Mouse (Mus musculus) forebrain, embryonic 15.5 days (tissue): Measurements from ENCODE around the gene Sort1. TPM values are rescaled to one million over a fixed set of nuclear protein-coding genes. Genes with fewer than 3 reads are reported as not detected.

Experiments
- ATAC-seq: fragments of 200-750 bp; cut with Nextera tagmentation; replicated peaks from 2 replicates; pipeline ENCODE4 v1.8.0; 2017; ENCODE audit warnings: mild to moderate bottlenecking, moderate TSS enrichment, moderate library complexity
- H3K27ac ChIP-seq: fragments of 300-500 bp; sonication (generic); replicated peaks from 2 replicates; pipeline ENCODE4 v1.5.1; 2015; ENCODE audit warnings: mild to moderate bottlenecking, inconsistent platforms
- H3K27me3 ChIP-seq: fragments of 300-500 bp; sonication (generic); 2 replicates; pipeline ENCODE4 v1.6.1; 2015; ENCODE audit warnings: inconsistent platforms
- H3K36me3 ChIP-seq: fragments of 300-500 bp; sonication (generic); 2 replicates; pipeline ENCODE4 v1.6.1; 2015; ENCODE audit warnings: mild to moderate bottlenecking, inconsistent platforms
- H3K4me1 ChIP-seq: fragments of 300-500 bp; sonication (generic); 2 replicates; pipeline ENCODE4 v1.6.1; 2015; ENCODE audit warnings: inconsistent platforms
- H3K4me2 ChIP-seq: fragments of 300-500 bp; sonication (generic); replicated peaks from 2 replicates; pipeline ENCODE4 v1.6.1; 2015; ENCODE audit warnings: mild to moderate bottlenecking, inconsistent platforms
- H3K4me3 ChIP-seq: fragments of 300-500 bp; sonication (generic); 2 replicates; pipeline ENCODE4 v1.5.1; 2015; ENCODE audit warnings: mild to moderate bottlenecking, inconsistent platforms
- H3K9ac ChIP-seq: fragments of 300-500 bp; sonication (generic); replicated peaks from 2 replicates; pipeline ENCODE4 v1.6.1; 2015; ENCODE audit warnings: mild to moderate bottlenecking, inconsistent platforms
- H3K9me3 ChIP-seq: fragments of 300-500 bp; sonication (generic); 2 replicates; pipeline ENCODE4 v1.6.1; 2016; ENCODE audit warnings: inconsistent platforms
- WGBS: fragments of 180-500 bp; shearing (Covaris S2); methylation state at CpG from one replicate; pipeline ENCODE4 v1.1.7; 2015; ENCODE audit warnings: mixed read lengths; 5-methylcytosine and 5-hydroxymethylcytosine counted together
- polyA plus RNA-seq: library from polyadenylated mRNA; unstranded; fragments of >200 nt; fragmentation: Nextera tagmentation; extraction: Ambion mirVana; gene quantifications from 2 replicates; pipeline ENCODE4 v1.2.1, GENCODE M21; 2015

Sort1 gene
- polyA plus RNA-seq, 1 experiment from 2014 or later = 25.7 TPM

- H3K27me3 ChIP-seq = no peaks in the 10 kb centered on the region
- H3K4me2 ChIP-seq = peak overlapping the region; percentile 70
- H3K9ac ChIP-seq = peak overlapping the region; percentile 96
- H3K9me3 ChIP-seq = no peaks in the 10 kb centered on the region
- peaks cover 58% of the 10 kb centered on the region for H3K4me1 ChIP-seq
- 0 out of 2 replicates have a peak, but pooled peaks cover 3% of the 10 kb centered on the region for H3K36me3 ChIP-seq
- no peak overlapping the region for H3K27ac ChIP-seq
- ATAC-seq = no peak
- H3K4me3 ChIP-seq = peak overlapping the region; percentile 97
- 53% methylated on average over 4 of the region's 4 CpGs for WGBS
These were observed 1.3 kb downstream of the Sort1 start for GRCm38 (mm10) chr3:108285078-108285711.

GRCm38 (mm10) chr3:108286671-108287439, 3.0 kb downstream of the Sort1 start:
- Histone ChIP-seq H3K4me2 (peak overlapping the region; percentile 70), H3K9ac (no peak overlapping the region), H3K9me3 (no peaks in the 10 kb centered on the region), H3K27me3 (no peaks in the 10 kb centered on the region), H3K4me3 (peak overlapping the region; percentile 97), H3K27ac (peak overlapping the region; percentile 62), H3K36me3 (no peaks in the 10 kb centered on the region), H3K4me1 (peaks cover 72% of the 10 kb centered on the region)
- no peak for ATAC-seq
- 53% methylated on average over 14 of the region's 14 CpGs for WGBS

GRCm38 (mm10) chr3:108287811-108288805, 4.2 kb downstream of the Sort1 start:
- peaks cover 70% of the 10 kb centered on the region for H3K4me1 ChIP-seq
- WGBS = 15% methylated on average over 17 of the region's 17 CpGs

GRCm38 (mm10) chr3:108289311-108290130, 5.6 kb downstream of the Sort1 start:
- H3K4me3 ChIP-seq = no peak overlapping the region
- 83% methylated on average over 13 of the region's 13 CpGs for WGBS
- peaks cover 76% of the 10 kb centered on the region for H3K4me1 ChIP-seq
- H3K36me3 ChIP-seq = no peaks in the 10 kb centered on the region
- H3K27me3 ChIP-seq = no peaks in the 10 kb centered on the region
- no peak overlapping the region for H3K4me2 ChIP-seq
- H3K27ac ChIP-seq = no peak overlapping the region
- no peak overlapping the region for H3K9ac ChIP-seq
- H3K9me3 ChIP-seq = no peaks in the 10 kb centered on the region
- ATAC-seq = no peak

More at GRCm38 (mm10) chr3:108287811-108288805, 4.2 kb downstream of the Sort1 start:
- 0 out of 2 replicates have a peak overlapping the region, but pooled peaks have one; percentile 4 for H3K4me3 ChIP-seq
- no peaks in the 10 kb centered on the region for H3K36me3 ChIP-seq
- peak overlapping the region; percentile 70 for H3K4me2 ChIP-seq
- H3K27ac ChIP-seq = peak overlapping the region; percentile 62
- no peaks in the 10 kb centered on the region for H3K27me3 ChIP-seq
- no peak overlapping the region; the same call in 1 of the 2 replicates for H3K9ac ChIP-seq
- H3K9me3 ChIP-seq = no peaks in the 10 kb centered on the region
- no peak for ATAC-seq

- Histone ChIP-seq H3K36me3 (no peaks in the 10 kb centered on the region), H3K4me1 (peaks cover 77% of the 10 kb centered on the region), H3K27me3 (no peaks in the 10 kb centered on the region), H3K4me2 (no peak overlapping the region), H3K9me3 (no peaks in the 10 kb centered on the region), H3K27ac (no peak overlapping the region; the same call in 1 of the 2 replicates), H3K9ac (no peak overlapping the region), H3K4me3 (no peak overlapping the region)
- WGBS = 63% methylated on average over 17 of the region's 17 CpGs
- ATAC-seq = no peak
These were observed 7.3 kb downstream of the Sort1 start for GRCm38 (mm10) chr3:108291036-108291799.

GRCm38 (mm10) chr3:108294398-108294797, 10.5 kb downstream of the Sort1 start:
- Histone ChIP-seq H3K9me3 (no peaks in the 10 kb centered on the region), H3K4me2 (no peak overlapping the region), H3K36me3 (no peaks in the 10 kb centered on the region), H3K27ac (peak overlapping the region; percentile 28; the same call in 1 of the 2 replicates), H3K27me3 (no peaks in the 10 kb centered on the region), H3K4me1 (peaks cover 69% of the 10 kb centered on the region), H3K4me3 (no peak overlapping the region), H3K9ac (no peak overlapping the region)
- WGBS = 45% methylated on average over 2 of the region's 2 CpGs
- no peak for ATAC-seq

- Histone ChIP-seq H3K4me3 (no peak overlapping the region), H3K27ac (peak overlapping the region; percentile 67), H3K9ac (peak overlapping the region; percentile 26), H3K4me1 (peaks cover 71% of the 10 kb centered on the region), H3K4me2 (peak overlapping the region; percentile 27), H3K27me3 (no peaks in the 10 kb centered on the region), H3K36me3 (no peaks in the 10 kb centered on the region), H3K9me3 (no peaks in the 10 kb centered on the region)
- 13% methylated on average over 14 of the region's 14 CpGs for WGBS
- ATAC-seq = 0 out of 2 replicates have a peak, but pooled peaks have one; percentile 21
These were observed 11.7 kb downstream of the Sort1 start for GRCm38 (mm10) chr3:108295379-108296219.

GRCm38 (mm10) chr3:108296220-108297049, 12.6 kb downstream of the Sort1 start:
- peak overlapping the region; percentile 27 for H3K4me2 ChIP-seq
- H3K27me3 ChIP-seq = no peaks in the 10 kb centered on the region
- H3K27ac ChIP-seq = peak overlapping the region; percentile 67
- ATAC-seq = peak; percentile 71
- H3K4me1 ChIP-seq = peaks cover 65% of the 10 kb centered on the region
- no peak overlapping the region for H3K4me3 ChIP-seq
- H3K9me3 ChIP-seq = no peaks in the 10 kb centered on the region
- peak overlapping the region; percentile 26; the same call in 1 of the 2 replicates for H3K9ac ChIP-seq
- no peaks in the 10 kb centered on the region for H3K36me3 ChIP-seq
- WGBS = 14% methylated on average over 14 of the region's 14 CpGs

- 73% methylated on average over 7 of the region's 7 CpGs for WGBS
- Histone ChIP-seq H3K9ac (0 out of 2 replicates have a peak overlapping the region, but pooled peaks have one; percentile 0), H3K27ac (peak overlapping the region; percentile 67), H3K9me3 (no peaks in the 10 kb centered on the region), H3K4me2 (no peak overlapping the region), H3K27me3 (no peaks in the 10 kb centered on the region), H3K36me3 (no peaks in the 10 kb centered on the region), H3K4me3 (no peak overlapping the region), H3K4me1 (peaks cover 59% of the 10 kb centered on the region)
- no peak for ATAC-seq
These were observed 13.2 kb downstream of the Sort1 start for GRCm38 (mm10) chr3:108297050-108297419.
